Mouse (Mus musculus): ENCODE results near the gene Pitpnm1. TPM values are rescaled to one million over a fixed set of nuclear protein-coding genes. Genes with fewer than 3 reads are reported as not detected.

Pitpnm1 gene
- polyA plus RNA-seq, 1 experiment from 2014 or later: 47.2 TPM

GRCm38 (mm10) chr19:4156073-4156579, 56.3 kb downstream of the Pitpnm1 start:
- no peaks in the 10 kb centered on the region for H3K4me1 ChIP-seq
- no peak overlapping the region for H3K4me2 ChIP-seq (replicated peaks)
- peaks cover 48% of the 10 kb centered on the region for H3K36me3 ChIP-seq
- no peak overlapping the region for H3K4me3 ChIP-seq
- no peak for ATAC-seq (replicated peaks)
- no peak overlapping the region for H3K27ac ChIP-seq (replicated peaks)
- WGBS: 68% methylated on average over 20 of the region's 20 CpGs
- H3K27me3 ChIP-seq: no peaks in the 10 kb centered on the region
- H3K9ac ChIP-seq (replicated peaks): no peak overlapping the region
- H3K9me3 ChIP-seq: no peaks in the 10 kb centered on the region

- Histone ChIP-seq H3K4me2 (replicated peaks) (no peak overlapping the region), H3K9me3 (no peaks in the 10 kb centered on the region), H3K36me3 (peaks cover 50% of the 10 kb centered on the region), H3K4me3 (no peak overlapping the region), H3K27ac (replicated peaks) (no peak overlapping the region), H3K4me1 (no peaks in the 10 kb centered on the region), H3K9ac (replicated peaks) (no peak overlapping the region), H3K27me3 (no peaks in the 10 kb centered on the region)
- WGBS: 92% methylated on average over 12 of the region's 12 CpGs
- ATAC-seq (replicated peaks): no peak
These were observed 57.0 kb downstream of the Pitpnm1 start for GRCm38 (mm10) chr19:4156771-4157170.

GRCm38 (mm10) chr19:4159049-4159448, 59.3 kb downstream of the Pitpnm1 start:
- no peak overlapping the region for H3K4me3 ChIP-seq
- peaks cover 14% of the 10 kb centered on the region for H3K4me1 ChIP-seq
- H3K9ac ChIP-seq (replicated peaks): no peak overlapping the region
- no peak overlapping the region for H3K4me2 ChIP-seq (replicated peaks)
- H3K27me3 ChIP-seq: no peaks in the 10 kb centered on the region
- no peak overlapping the region for H3K27ac ChIP-seq (replicated peaks)
- no peaks in the 10 kb centered on the region for H3K9me3 ChIP-seq
- ATAC-seq (replicated peaks): no peak
- 98% methylated on average over 8 of the region's 8 CpGs for WGBS
- peaks cover 50% of the 10 kb centered on the region for H3K36me3 ChIP-seq

GRCm38 (mm10) chr19:4162646-4163542, 63.1 kb downstream of the Pitpnm1 start, which contains the start of gene Rps6kb2:
TSS of gene Rps6kb2 (minus strand) at chr19:4163354.
- Histone ChIP-seq H3K9me3 (no peaks in the 10 kb centered on the region), H3K4me3 (peak within 1 kb of the TSS; percentile 75), H3K4me2 (replicated peaks) (peak within 1 kb of the TSS; percentile 92), H3K9ac (replicated peaks) (peak within 1 kb of the TSS; percentile 72), H3K27me3 (no peaks in the 10 kb centered on the region), H3K27ac (replicated peaks) (peak within 1 kb of the TSS; percentile 81), H3K36me3 (peaks cover 32% of the 10 kb centered on the region), H3K4me1 (peaks cover 14% of the 10 kb centered on the region)
- peak; percentile 93 for ATAC-seq (replicated peaks)
- WGBS: 7% methylated on average over 42 of the region's 42 CpGs

GRCm38 (mm10) chr19:4163543-4163887, 63.7 kb downstream of the Pitpnm1 start:
- Histone ChIP-seq H3K36me3 (peaks cover 26% of the 10 kb centered on the region), H3K4me3 (peak overlapping the region; percentile 75), H3K4me2 (replicated peaks) (peak overlapping the region; percentile 52), H3K27me3 (no peaks in the 10 kb centered on the region), H3K9ac (replicated peaks) (peak overlapping the region; percentile 44), H3K9me3 (no peaks in the 10 kb centered on the region), H3K4me1 (peaks cover 15% of the 10 kb centered on the region), H3K27ac (replicated peaks) (peak overlapping the region; percentile 81)
- peak; percentile 42; the same call in 1 of the 2 replicates for ATAC-seq (replicated peaks)
- 29% methylated on average over 4 of the region's 4 CpGs for WGBS

Other genes starting within 250 kb of the Pitpnm1 start
- 62.4 and 62.5 TPM in 2 replicates for gene Chka, start 248.2 kb upstream of the Pitpnm1 start, polyA plus RNA-seq (2015; fragmentation: Nextera tagmentation; extraction: Ambion mirVana)
- gene Tcirg1, start 192.9 kb upstream of the Pitpnm1 start, polyA plus RNA-seq (2015; fragmentation: Nextera tagmentation; extraction: Ambion mirVana): 11.9 and 13.3 TPM in 2 replicates
- gene Ndufs8, start 187.2 kb upstream of the Pitpnm1 start, polyA plus RNA-seq (2015; fragmentation: Nextera tagmentation; extraction: Ambion mirVana): 195 and 201 TPM in 2 replicates
- gene Aldh3b1, start 170.2 kb upstream of the Pitpnm1 start, polyA plus RNA-seq (2015; fragmentation: Nextera tagmentation; extraction: Ambion mirVana): 1.5 and 1.8 TPM in 2 replicates
- gene Unc93b1, start 164.8 kb upstream of the Pitpnm1 start, polyA plus RNA-seq (2015; fragmentation: Nextera tagmentation; extraction: Ambion mirVana): 6.6 and 6.9 TPM in 2 replicates
- gene Aldh3b3, start 141.4 kb upstream of the Pitpnm1 start, polyA plus RNA-seq (2015; fragmentation: Nextera tagmentation; extraction: Ambion mirVana): not detected in 2 replicates
- 0.22 and 0.28 TPM in 2 replicates for gene Aldh3b2, start 127.7 kb upstream of the Pitpnm1 start, polyA plus RNA-seq (2015; fragmentation: Nextera tagmentation; extraction: Ambion mirVana)
- gene Acy3, start 113.4 kb upstream of the Pitpnm1 start, polyA plus RNA-seq (2015; fragmentation: Nextera tagmentation; extraction: Ambion mirVana): 1.3 and 1.4 TPM in 2 replicates
- 0.13 TPM in 1 of 2 replicates, not detected in the other for gene Tbx10, start 107.2 kb upstream of the Pitpnm1 start, polyA plus RNA-seq (2015; fragmentation: Nextera tagmentation; extraction: Ambion mirVana)
- 36.0 and 40.8 TPM in 2 replicates for gene Nudt8, start 99.4 kb upstream of the Pitpnm1 start, polyA plus RNA-seq (2015; fragmentation: Nextera tagmentation; extraction: Ambion mirVana)
- gene Gm49405, start 99.4 kb upstream of the Pitpnm1 start, polyA plus RNA-seq (2015; fragmentation: Nextera tagmentation; extraction: Ambion mirVana): 6.8 and 7.6 TPM in 2 replicates
- gene Doc2g, start 96.7 kb upstream of the Pitpnm1 start, polyA plus RNA-seq (2015; fragmentation: Nextera tagmentation; extraction: Ambion mirVana): 9.0 and 11.1 TPM in 2 replicates
- gene Ndufv1, start 87.2 kb upstream of the Pitpnm1 start, polyA plus RNA-seq (2015; fragmentation: Nextera tagmentation; extraction: Ambion mirVana): 225 and 228 TPM in 2 replicates
- gene Gstp1, start 62.0 kb upstream of the Pitpnm1 start, polyA plus RNA-seq (2015; fragmentation: Nextera tagmentation; extraction: Ambion mirVana): 421 and 426 TPM in 2 replicates
- gene Gstp2, start 54.0 kb upstream of the Pitpnm1 start, polyA plus RNA-seq (2015; fragmentation: Nextera tagmentation; extraction: Ambion mirVana): 1.3 and 4.6 TPM in 2 replicates
- not detected in 2 replicates for gene Gstp3, start 40.4 kb upstream of the Pitpnm1 start, polyA plus RNA-seq (2015; fragmentation: Nextera tagmentation; extraction: Ambion mirVana)
- not detected in 2 replicates for gene Cabp2, start 18.4 kb upstream of the Pitpnm1 start, polyA plus RNA-seq (2015; fragmentation: Nextera tagmentation; extraction: Ambion mirVana)
- 82.1 and 83.2 TPM in 2 replicates for gene Cdk2ap2, start 2.8 kb upstream of the Pitpnm1 start, polyA plus RNA-seq (2015; fragmentation: Nextera tagmentation; extraction: Ambion mirVana)
- 90.1 and 92.5 TPM in 2 replicates for gene Aip, start 25.9 kb downstream of the Pitpnm1 start, polyA plus RNA-seq (2015; fragmentation: Nextera tagmentation; extraction: Ambion mirVana)
- not detected in 2 replicates for gene Gpr152, start 39.8 kb downstream of the Pitpnm1 start, polyA plus RNA-seq (2015; fragmentation: Nextera tagmentation; extraction: Ambion mirVana)
- gene Cabp4, start 44.0 kb downstream of the Pitpnm1 start, polyA plus RNA-seq (2015; fragmentation: Nextera tagmentation; extraction: Ambion mirVana): 0.10 and 0.15 TPM in 2 replicates
- 144 and 145 TPM in 2 replicates for gene Coro1b, start 48.6 kb downstream of the Pitpnm1 start, polyA plus RNA-seq (2015; fragmentation: Nextera tagmentation; extraction: Ambion mirVana)
- gene Ptprcap, start 53.6 kb downstream of the Pitpnm1 start, polyA plus RNA-seq (2015; fragmentation: Nextera tagmentation; extraction: Ambion mirVana): 0.59 and 1.1 TPM in 2 replicates
- gene Rps6kb2, start 63.4 kb downstream of the Pitpnm1 start, polyA plus RNA-seq (2015; fragmentation: Nextera tagmentation; extraction: Ambion mirVana): 54.1 and 54.6 TPM in 2 replicates
- 3.4 and 4.2 TPM in 2 replicates for gene Carns1, start 75.5 kb downstream of the Pitpnm1 start, polyA plus RNA-seq (2015; fragmentation: Nextera tagmentation; extraction: Ambion mirVana)
- gene Tbc1d10c, start 91.3 kb downstream of the Pitpnm1 start, polyA plus RNA-seq (2015; fragmentation: Nextera tagmentation; extraction: Ambion mirVana): 0.70 and 0.86 TPM in 2 replicates
- 560 and 578 TPM in 2 replicates for gene Ppp1ca, start 92.1 kb downstream of the Pitpnm1 start, polyA plus RNA-seq (2015; fragmentation: Nextera tagmentation; extraction: Ambion mirVana)
- 22.6 and 25.2 TPM in 2 replicates for gene Rad9a, start 101.7 kb downstream of the Pitpnm1 start, polyA plus RNA-seq (2015; fragmentation: Nextera tagmentation; extraction: Ambion mirVana)
- gene Clcf1, start 114.2 kb downstream of the Pitpnm1 start, polyA plus RNA-seq (2015; fragmentation: Nextera tagmentation; extraction: Ambion mirVana): 0.39 and 0.43 TPM in 2 replicates
- gene AC109138.7, start 114.4 kb downstream of the Pitpnm1 start, polyA plus RNA-seq (2015; fragmentation: Nextera tagmentation; extraction: Ambion mirVana): not detected in 2 replicates
- gene Pold4, start 131.9 kb downstream of the Pitpnm1 start, polyA plus RNA-seq (2015; fragmentation: Nextera tagmentation; extraction: Ambion mirVana): 17.2 and 18.1 TPM in 2 replicates
- 5.2 and 6.7 TPM in 2 replicates for gene Ssh3, start 169.2 kb downstream of the Pitpnm1 start, polyA plus RNA-seq (2015; fragmentation: Nextera tagmentation; extraction: Ambion mirVana)
- gene Ankrd13d, start 183.1 kb downstream of the Pitpnm1 start, polyA plus RNA-seq (2015; fragmentation: Nextera tagmentation; extraction: Ambion mirVana): 25.1 and 26.2 TPM in 2 replicates
- gene Grk2, start 206.2 kb downstream of the Pitpnm1 start, polyA plus RNA-seq (2015; fragmentation: Nextera tagmentation; extraction: Ambion mirVana): 20.5 and 24.9 TPM in 2 replicates